Mouse (Mus musculus): ENCODE results near the gene Bcl11a.

Bcl11a gene

GRCm38 (mm10) chr11:24079392-24080391 is 1.8 kb downstream of the Bcl11a start:
- in situ Hi-C loops (cut with MboI), result loop anchor here (10.0 kb wide), 2 partner anchors 55 to 175 kb away; no protein-coding TSS in a partner anchor

- in situ Hi-C loops (cut with MboI), result loop anchor here (10.0 kb wide), 2 partner anchors 54 to 174 kb away; no protein-coding TSS in a partner anchor
These were observed 2.7 kb downstream of the Bcl11a start for GRCm38 (mm10) chr11:24080541-24080940.

GRCm38 (mm10) chr11:24081016-24081686 is 3.3 kb downstream of the Bcl11a start:
- in situ Hi-C loops (cut with MboI), result loop anchor here (10.0 kb wide), 2 partner anchors 54 to 174 kb away; no protein-coding TSS in a partner anchor

- in situ Hi-C loops (cut with MboI), result loop anchor here (10.0 kb wide), 2 partner anchors 53 to 173 kb away; no protein-coding TSS in a partner anchor
These were observed 4.0 kb downstream of the Bcl11a start for GRCm38 (mm10) chr11:24081687-24082384.

GRCm38 (mm10) chr11:24082385-24083075 is 4.7 kb downstream of the Bcl11a start:
- in situ Hi-C loops (cut with MboI), result loop anchor here (10.0 kb wide), 2 partner anchors 52 to 172 kb away; no protein-coding TSS in a partner anchor

GRCm38 (mm10) chr11:24083076-24083405 is 5.2 kb downstream of the Bcl11a start:
- in situ Hi-C loops (cut with MboI), result loop anchor here (10.0 kb wide), 2 partner anchors 52 to 172 kb away; no protein-coding TSS in a partner anchor

- in situ Hi-C loops (cut with MboI), result loop anchor here (10.0 kb wide), 2 partner anchors 51 to 171 kb away; no protein-coding TSS in a partner anchor
These were observed 5.6 kb downstream of the Bcl11a start for GRCm38 (mm10) chr11:24083423-24083822.

GRCm38 (mm10) chr11:24084077-24084476 is 6.2 kb downstream of the Bcl11a start:
- in situ Hi-C loops (cut with MboI), result loop anchor here (10.0 kb wide), 2 partner anchors 51 to 171 kb away; no protein-coding TSS in a partner anchor

- in situ Hi-C loops (cut with MboI), result loop anchor here (10.0 kb wide), 2 partner anchors 50 to 170 kb away; no protein-coding TSS in a partner anchor
These were observed 6.7 kb downstream of the Bcl11a start for GRCm38 (mm10) chr11:24084590-24084989.

- in situ Hi-C loops (cut with MboI), result loop anchor here (10.0 kb wide), 2 partner anchors 49 to 169 kb away; no protein-coding TSS in a partner anchor
These were observed 8.1 kb downstream of the Bcl11a start for GRCm38 (mm10) chr11:24085986-24086385.

GRCm38 (mm10) chr11:24087069-24087468 is 9.2 kb downstream of the Bcl11a start:
- in situ Hi-C loops (cut with MboI), result loop anchor here (10.0 kb wide), 2 partner anchors 48 to 168 kb away; no protein-coding TSS in a partner anchor

GRCm38 (mm10) chr11:24090443-24090842 is 12.6 kb downstream of the Bcl11a start:
- in situ Hi-C loops (cut with MboI), result no loop called here

GRCm38 (mm10) chr11:24091393-24092080 is 13.7 kb downstream of the Bcl11a start:
- in situ Hi-C loops (cut with MboI), result no loop called here

- in situ Hi-C loops (cut with MboI), result no loop called here
These were observed 14.8 kb downstream of the Bcl11a start for GRCm38 (mm10) chr11:24092618-24093017.

GRCm38 (mm10) chr11:24094086-24094487 is 16.2 kb downstream of the Bcl11a start:
- in situ Hi-C loops (cut with MboI), result no loop called here

GRCm38 (mm10) chr11:24095236-24095635 is 17.4 kb downstream of the Bcl11a start:
- in situ Hi-C loops (cut with MboI), result no loop called here

- in situ Hi-C loops (cut with MboI), result no loop called here
These were observed 17.9 kb downstream of the Bcl11a start for GRCm38 (mm10) chr11:24095656-24096353.

- in situ Hi-C loops (cut with MboI), result no loop called here
These were observed 18.6 kb downstream of the Bcl11a start for GRCm38 (mm10) chr11:24096483-24096882.

GRCm38 (mm10) chr11:24097026-24097425 is 19.2 kb downstream of the Bcl11a start:
- in situ Hi-C loops (cut with MboI), result no loop called here

All from mature B cell (primary cell).